8 mouse cellular contexts compared by ENCODE assay signal in the genomic region with DNA sequence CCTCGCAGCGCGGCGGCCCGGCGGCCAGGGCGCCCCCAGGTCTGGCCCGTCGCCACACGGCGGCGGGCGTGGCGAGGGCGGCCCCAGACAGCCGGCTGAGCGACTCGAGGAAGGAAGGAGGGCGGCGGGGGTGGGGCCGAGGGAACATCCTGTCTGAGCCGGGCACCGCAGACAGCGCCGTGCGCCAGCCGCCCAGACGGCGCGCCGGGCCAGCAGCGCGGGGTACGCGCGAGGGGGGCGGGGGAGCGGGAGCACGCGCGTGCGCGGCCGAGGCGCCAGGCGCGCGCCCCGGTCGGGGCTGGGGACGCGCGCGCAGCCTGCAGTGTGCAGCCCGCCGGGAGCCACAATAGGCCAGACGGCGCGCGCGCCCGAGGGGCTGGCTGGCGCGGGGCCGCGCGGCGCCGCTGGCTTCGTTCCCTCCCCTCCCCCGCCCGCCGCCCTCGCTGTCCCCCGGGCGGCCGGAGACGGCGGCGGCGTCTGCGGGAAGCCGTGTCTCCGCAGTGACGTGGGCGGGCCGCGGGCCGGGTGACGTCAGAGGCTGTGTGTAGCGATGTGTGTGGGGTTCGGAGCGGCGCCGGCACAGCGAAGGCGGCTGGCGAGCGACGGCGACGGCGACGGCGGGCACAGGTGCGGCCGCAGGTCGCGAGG. TPM values are rescaled to one million over a fixed set of nuclear protein-coding genes. Genes with fewer than 3 reads are reported as not detected.
DNase-seq lines count a peak whose midpoint lies in the region; ATAC-seq and TF ChIP-seq lines count a peak whose summit lies in the region.

A gene (plus strand): TSS at position 528 of the 648 bp plus-strand sequence.

- peak; percentile 96 for ATAC-seq in forebrain, embryonic 15.5 days (replicated peaks)
- peak; percentile 96 for ATAC-seq in lung, embryonic 14.5 days (ENCODE audit: insufficient read depth)

- no peaks in the 10 kb centered on the region for H3K36me3 ChIP-seq in forebrain, embryonic 15.5 days
- H3K36me3 ChIP-seq in lung, embryonic 14.5 days (ENCODE audit: insufficient read depth): peaks cover 13% of the 10 kb centered on the region; the same call in 1 of the 2 replicates
- H3K36me3 ChIP-seq in thymus, adult 2 months (ENCODE audit: control insufficient read depth, insufficient read depth, low read length): no peaks in the 10 kb centered on the region

- intact Hi-C loops in heart, postnatal 25 days (cut with DNase I): loop anchor here (5.0 kb wide), 3 partner anchors 43 to 127 kb away; a partner anchor contains a TSS

- H3K27me3 ChIP-seq in forebrain, embryonic 15.5 days: no peaks in the 10 kb centered on the region
- H3K27me3 ChIP-seq in lung, embryonic 14.5 days (ENCODE audit: insufficient read depth, low read length): no peaks in the 10 kb centered on the region
- H3K27me3 ChIP-seq in thymus, adult 2 months (ENCODE audit: control insufficient read depth, insufficient read depth, low read length): no peaks in the 10 kb centered on the region

- no peak for TF ChIP-seq CTCF in layer of hippocampus, adult 2 months (conservative IDR thresholded peaks at IDR 0.05)
- no peak for TF ChIP-seq CTCF in lung, embryonic 14.5 days (IDR thresholded peaks at IDR 0.05; ENCODE audit: low read depth)
- no peak for TF ChIP-seq CTCF in olfactory bulb, adult 2 months (IDR thresholded peaks at IDR 0.05; ENCODE audit: insufficient read depth, low read depth, low read length)
- 0 out of 2 replicates have a peak, but pooled peaks have one; percentile 11 for TF ChIP-seq CTCF in thymus, adult 2 months (IDR thresholded peaks at IDR 0.05; ENCODE audit: borderline replicate concordance, control insufficient read depth, extremely low read depth, insufficient read depth, low read length, poor library complexity)

- peaks cover 42% of the 10 kb centered on the region for H3K4me1 ChIP-seq in forebrain, embryonic 15.5 days
- H3K4me1 ChIP-seq in lung, embryonic 14.5 days (ENCODE audit: insufficient read depth): peaks cover 19% of the 10 kb centered on the region
- peaks cover 14% of the 10 kb centered on the region for H3K4me1 ChIP-seq in olfactory bulb, adult 2 months (ENCODE audit: control insufficient read depth, insufficient read depth, low read length)
- peaks cover 13% of the 10 kb centered on the region for H3K4me1 ChIP-seq in thymus, adult 2 months (replicated peaks; ENCODE audit: control insufficient read depth, insufficient read depth, low read length)

- WGBS in forebrain, embryonic 15.5 days: 1% methylated on average over 73 of the region's 109 CpGs
- under 1% methylated on average over 84 of the region's 109 CpGs for WGBS in lung, embryonic 14.5 days
- 1% methylated on average over 106 of the region's 109 CpGs for WGBS in olfactory bulb, adult 2 months
- WGBS in thymus, adult 2 months: 2% methylated on average over 78 of the region's 109 CpGs

- DNase-seq in ES-CJ7 (ENCODE audit: low read depth, low spot score): peak; percentile 89
- DNase-seq in cerebellum, adult 11 months: peak; percentile 93
- DNase-seq in heart, postnatal 25 days (ENCODE audit: low spot score): peak; percentile 94
- DNase-seq in layer of hippocampus, adult 2 months (ENCODE audit: low spot score in 2 of 2): peak; percentile 90
- DNase-seq in lung, embryonic 14.5 days: peak; percentile 96
- DNase-seq in thymus, adult 2 months: peak; percentile 91

- H3K9ac ChIP-seq in forebrain, embryonic 15.5 days (replicated peaks): peak within 1 kb of the TSS; percentile 92
- peak within 1 kb of the TSS; percentile 94 for H3K9ac ChIP-seq in lung, embryonic 14.5 days

- H3K27ac ChIP-seq in forebrain, embryonic 15.5 days (replicated peaks): peak within 1 kb of the TSS; percentile 99
- H3K27ac ChIP-seq in layer of hippocampus, adult 2 months: peak within 1 kb of the TSS; percentile 97
- peak within 1 kb of the TSS; percentile 99 for H3K27ac ChIP-seq in lung, embryonic 14.5 days (ENCODE audit: low read depth)
- H3K27ac ChIP-seq in olfactory bulb, adult 2 months (ENCODE audit: insufficient read depth, low read depth, low read length): peak within 1 kb of the TSS; percentile 98
- H3K27ac ChIP-seq in thymus, adult 2 months (ENCODE audit: control insufficient read depth, insufficient read depth, low read length): peak within 1 kb of the TSS; percentile 96

- peak within 1 kb of the TSS; percentile 81 for H3K4me2 ChIP-seq in forebrain, embryonic 15.5 days (replicated peaks)
- H3K4me2 ChIP-seq in lung, embryonic 14.5 days: peak within 1 kb of the TSS; percentile 59

- peak within 1 kb of the TSS; percentile 96 for H3K4me3 ChIP-seq in forebrain, embryonic 15.5 days
- peak within 1 kb of the TSS; percentile 73 for H3K4me3 ChIP-seq in layer of hippocampus, adult 2 months
- H3K4me3 ChIP-seq in lung, embryonic 14.5 days (ENCODE audit: low read depth, low read length): peak within 1 kb of the TSS; percentile 91
- H3K4me3 ChIP-seq in olfactory bulb, adult 2 months (ENCODE audit: insufficient read depth, low read depth, low read length): peak within 1 kb of the TSS; percentile 71
- peak within 1 kb of the TSS; percentile 67 for H3K4me3 ChIP-seq in thymus, adult 2 months (ENCODE audit: control insufficient read depth, insufficient read depth, low read length)

- H3K9me3 ChIP-seq in forebrain, embryonic 15.5 days: no peaks in the 10 kb centered on the region
- H3K9me3 ChIP-seq in lung, embryonic 14.5 days (ENCODE audit: low read depth, low read length): no peaks in the 10 kb centered on the region

- peak; percentile 51 for TF ChIP-seq POLR2A in olfactory bulb, adult 2 months (IDR thresholded peaks at IDR 0.05; ENCODE audit: insufficient read depth, low read depth, low read length)
- peak; percentile 56; the same call in 1 of the 2 replicates for TF ChIP-seq POLR2A in thymus, adult 2 months (IDR thresholded peaks at IDR 0.05; ENCODE audit: control insufficient read depth, extremely low read depth, insufficient read depth, low read length, poor library complexity)

RNA-seq across cellular contexts. Expression of the gene that starts here (rescaled TPM):
- 28.6 and 30.7 TPM in 2 replicates for polyA plus RNA-seq in forebrain, embryonic 15.5 days (2015; fragmentation: Nextera tagmentation; extraction: Ambion mirVana)
- 10 to 100 TPM; 14.2 to 17.6 TPM for total RNA-seq in heart, postnatal 25 days (2021)
- total RNA-seq in layer of hippocampus, adult 2 months (2021): 10 to 100 TPM; 64.9 to 68.3 TPM
- polyA plus RNA-seq in lung, embryonic 14.5 days (2014; fragmentation: Nextera tagmentation; extraction: Ambion mirVana): 24.0 and 24.6 TPM in 2 replicates
- not detected in 2 replicates for polyA plus RNA-seq in olfactory bulb, adult 2 months (2012; ENCODE audit: insufficient read depth, insufficient read length, low replicate concordance, missing spikeins)
- 12.4 and 13.1 TPM in 2 replicates for polyA plus RNA-seq in thymus, adult 2 months (2012; rRNA removed)

Comparison
In these comparisons a context has a peak if more than half of its experiments do, and no peak if none do; other contexts are left out.
1. Peak in every context shown above with its lines: DNase-seq, ATAC-seq, H3K4me3 ChIP-seq and H3K27ac ChIP-seq.
2. RNA of the gene that starts here (polyA plus RNA-seq): 28.6 to 30.7 TPM in forebrain, embryonic 15.5 days, 24.0 to 24.6 TPM in lung, embryonic 14.5 days and 12.4 to 13.1 TPM in thymus, adult 2 months; not detected in olfactory bulb, adult 2 months; every median in the first group is over 10 times any median in the second.